Mouse (Mus musculus) gastrocnemius, postnatal 10 days (tissue): Measurements from ENCODE around the gene Aldh5a1. TPM values are rescaled to one million over a fixed set of nuclear protein-coding genes. Genes with fewer than 3 reads are reported as not detected.

ENCODE experiments used
- DNase-seq: peaks from one replicate; pipeline ENCODE4 v3.0.0; 2021; ENCODE audit warnings: mixed read lengths
- total RNA-seq, 2 experiments: library from RNA; stranded (reverse); gene quantifications; 2 replicates each; pipeline ENCODE4 v1.2.3; 2021

Aldh5a1 gene
- total RNA-seq, 2 experiments from 2014 or later, result 3.0 to 3.3 TPM

DNA sequence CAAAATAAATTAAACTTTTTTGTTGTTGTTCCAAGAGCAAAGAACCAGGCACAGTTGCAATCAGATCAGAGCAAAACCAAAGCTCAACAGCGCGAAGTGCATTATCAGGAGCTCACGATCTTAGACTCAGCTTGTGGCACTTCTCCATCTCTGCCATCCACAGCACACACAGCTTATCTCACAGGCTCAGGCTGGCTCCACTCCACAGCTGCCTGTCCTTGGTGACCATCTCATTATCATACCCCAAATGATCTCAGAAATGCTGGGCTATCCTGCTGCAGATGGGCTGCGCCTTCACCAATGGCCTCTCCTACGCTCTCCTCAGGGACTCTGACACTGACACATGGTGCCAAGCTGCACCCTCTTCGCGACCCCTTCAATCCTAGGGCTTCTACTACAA lies 4.3 kb downstream of the Aldh5a1 start:
- DNase-seq, result no peak

DNA sequence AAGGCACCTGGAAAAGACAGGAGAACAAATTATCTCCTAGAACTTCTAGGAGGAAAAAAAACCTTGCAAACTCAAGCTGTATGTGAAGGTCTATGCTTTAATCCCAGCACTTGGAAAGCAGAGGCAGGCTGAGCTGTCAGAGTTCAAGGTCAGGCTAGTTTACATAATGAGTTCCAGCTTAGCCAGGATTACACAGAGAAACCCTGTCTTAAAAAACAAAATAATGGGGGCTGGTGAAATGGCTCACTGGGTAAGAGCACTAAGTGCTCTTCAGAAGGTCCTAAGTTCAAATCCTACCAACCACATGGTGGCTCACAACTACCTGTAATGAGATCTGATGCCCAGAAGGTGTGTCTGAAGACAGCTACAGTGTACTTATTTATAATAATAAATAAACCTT lies 6.9 kb downstream of the Aldh5a1 start:
- no peak for DNase-seq

DNA sequence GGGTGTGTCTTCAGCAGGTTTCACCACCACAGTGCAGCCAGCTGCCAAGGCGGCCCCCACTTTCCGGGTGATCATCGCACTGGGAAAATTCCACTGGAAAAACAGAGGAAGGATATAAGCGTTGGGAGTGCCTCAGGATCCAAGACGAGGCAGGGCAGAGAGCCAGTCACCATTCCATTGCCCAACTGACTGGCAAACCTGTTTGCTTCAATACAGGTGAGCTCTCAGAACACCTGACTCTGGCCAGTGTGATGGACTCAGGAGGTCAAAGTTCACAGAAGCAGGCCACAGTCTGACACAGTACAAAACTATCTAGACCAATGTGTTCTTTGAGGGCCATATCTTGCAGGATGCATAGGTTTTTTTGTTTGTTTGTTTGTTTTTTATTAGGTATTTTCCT lies 13.5 kb downstream of the Aldh5a1 start:
- DNase-seq, result no peak

DNA sequence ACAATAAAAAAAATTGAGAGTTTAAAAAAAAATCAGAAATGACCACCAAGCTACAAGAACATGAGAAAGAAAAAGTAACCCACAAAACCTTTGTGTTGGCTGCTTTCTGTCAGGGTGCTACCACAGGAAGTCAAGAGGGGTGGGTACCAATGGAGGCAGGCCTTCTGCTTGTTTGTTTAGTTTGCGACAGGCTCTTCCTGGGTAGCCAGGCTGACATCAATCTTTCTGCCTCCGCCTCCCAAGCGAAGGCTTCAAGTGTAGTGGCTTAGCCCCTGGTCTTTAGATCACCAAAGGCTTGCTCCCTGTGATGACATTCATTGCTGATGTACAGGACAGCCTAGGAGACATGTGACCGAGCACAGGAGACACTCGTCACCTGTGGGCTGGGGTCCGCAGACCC lies 16.2 kb downstream of the Aldh5a1 start:
- DNase-seq, result no peak

DNA sequence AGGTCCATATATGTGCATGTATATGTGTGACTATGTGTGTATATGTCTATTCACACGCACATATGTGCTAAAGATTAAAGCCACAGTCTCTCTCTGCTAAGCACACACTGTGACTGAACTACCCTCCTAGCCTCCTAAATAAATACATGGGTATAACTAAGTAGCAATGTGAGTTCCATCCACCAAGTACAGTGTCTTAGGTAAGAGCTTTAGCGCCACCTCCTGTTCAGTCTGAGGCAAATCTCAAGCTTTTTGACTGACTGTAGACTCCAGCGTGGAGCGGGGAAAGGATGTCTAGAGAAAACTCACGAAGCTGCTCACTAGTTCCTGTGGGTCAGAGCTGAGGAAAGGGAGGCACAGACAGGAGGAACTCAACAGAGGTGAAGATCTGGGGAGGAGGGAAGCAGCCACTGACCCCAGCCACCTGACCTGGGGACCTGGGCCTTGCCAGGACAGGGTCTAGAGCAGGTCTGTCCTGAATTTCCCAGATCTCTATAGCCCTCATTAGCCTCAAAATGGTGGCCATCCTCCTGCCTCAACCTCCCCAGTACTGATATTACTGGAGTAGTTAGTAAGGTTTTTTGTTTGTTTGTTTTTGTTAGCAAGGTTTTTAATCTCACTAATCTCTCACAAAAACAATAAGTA lies 17.0 kb downstream of the Aldh5a1 start:
- peak; percentile 46 for DNase-seq

DNA sequence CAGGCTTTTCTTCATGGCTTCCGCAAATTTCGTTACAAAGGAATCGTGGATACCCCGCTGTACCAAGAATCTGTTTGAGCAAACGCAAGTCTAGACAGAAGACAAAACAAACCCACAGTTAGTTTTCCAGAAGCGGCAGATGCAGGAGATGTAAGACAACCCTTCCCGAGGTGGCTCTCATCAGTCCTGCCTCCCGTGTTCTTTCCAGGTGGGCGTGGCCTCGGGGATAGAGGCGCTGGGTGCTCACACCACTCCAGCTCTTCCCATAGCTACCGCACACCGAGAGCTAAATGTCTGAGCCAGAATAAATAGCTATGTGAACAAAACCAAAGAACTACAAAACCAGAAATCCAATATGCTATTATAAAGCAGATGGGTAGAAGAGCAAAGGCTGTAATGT lies 21.6 kb downstream of the Aldh5a1 start:
- no peak for DNase-seq

DNA sequence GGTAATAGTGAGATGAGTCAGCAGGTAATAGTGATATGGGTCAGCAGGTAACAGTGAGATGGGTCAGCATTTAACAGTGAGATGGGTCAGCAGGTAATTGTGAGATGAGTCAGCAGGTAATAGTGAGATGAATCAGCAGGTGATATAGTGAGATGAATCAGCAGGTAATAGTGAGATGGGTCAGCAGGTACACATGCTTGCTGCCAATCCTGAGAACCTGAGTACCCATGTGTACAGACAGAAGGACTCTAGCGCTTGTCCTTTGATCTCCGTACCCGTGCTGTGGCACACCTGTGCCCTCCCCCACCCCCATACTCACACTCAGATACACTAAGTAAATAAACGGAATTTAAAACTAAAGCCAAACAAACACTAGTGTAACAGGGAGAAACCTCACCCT lies 22.5 kb downstream of the Aldh5a1 start:
- no peak for DNase-seq

DNA sequence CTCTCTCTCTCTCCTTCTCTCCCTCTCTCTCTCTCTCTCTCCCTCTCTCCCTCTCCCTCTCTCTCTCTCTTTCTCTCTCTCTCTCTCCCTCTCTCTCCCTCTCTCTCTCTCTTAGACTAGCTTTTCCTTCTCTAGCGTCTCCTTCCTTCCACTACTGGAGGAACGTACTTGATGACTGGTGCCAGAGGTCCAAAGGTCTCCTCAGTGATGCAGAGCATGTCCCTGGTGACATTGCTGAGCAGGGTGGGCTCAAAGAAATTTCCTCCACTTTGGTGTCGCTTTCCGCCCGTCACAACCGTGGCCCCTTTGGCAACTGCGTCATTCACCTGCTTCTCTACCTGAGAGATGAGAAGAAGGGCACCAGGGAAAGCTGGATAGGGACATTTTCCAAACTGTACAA lies 23.9 kb downstream of the Aldh5a1 start:
- no peak for DNase-seq

DNA sequence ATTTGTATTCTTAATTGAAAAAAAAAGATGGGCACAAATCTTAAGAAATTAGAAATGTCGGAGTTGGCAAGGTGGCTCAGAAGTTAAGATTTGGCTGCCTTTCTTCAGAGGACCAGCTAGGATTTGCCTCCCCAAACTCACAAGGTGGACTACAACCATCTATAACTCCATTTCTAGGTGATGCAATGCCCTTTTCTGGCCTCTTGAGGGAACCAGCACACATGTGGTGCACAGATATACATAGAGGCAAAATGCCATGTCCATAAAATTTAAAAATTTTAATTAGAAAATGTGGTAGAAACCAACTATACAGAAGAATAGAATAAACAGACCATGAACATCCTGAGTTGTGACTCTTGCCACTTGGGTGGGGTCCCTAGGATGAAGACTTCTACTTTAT lies 28.3 kb downstream of the Aldh5a1 start:
- no peak for DNase-seq

DNA sequence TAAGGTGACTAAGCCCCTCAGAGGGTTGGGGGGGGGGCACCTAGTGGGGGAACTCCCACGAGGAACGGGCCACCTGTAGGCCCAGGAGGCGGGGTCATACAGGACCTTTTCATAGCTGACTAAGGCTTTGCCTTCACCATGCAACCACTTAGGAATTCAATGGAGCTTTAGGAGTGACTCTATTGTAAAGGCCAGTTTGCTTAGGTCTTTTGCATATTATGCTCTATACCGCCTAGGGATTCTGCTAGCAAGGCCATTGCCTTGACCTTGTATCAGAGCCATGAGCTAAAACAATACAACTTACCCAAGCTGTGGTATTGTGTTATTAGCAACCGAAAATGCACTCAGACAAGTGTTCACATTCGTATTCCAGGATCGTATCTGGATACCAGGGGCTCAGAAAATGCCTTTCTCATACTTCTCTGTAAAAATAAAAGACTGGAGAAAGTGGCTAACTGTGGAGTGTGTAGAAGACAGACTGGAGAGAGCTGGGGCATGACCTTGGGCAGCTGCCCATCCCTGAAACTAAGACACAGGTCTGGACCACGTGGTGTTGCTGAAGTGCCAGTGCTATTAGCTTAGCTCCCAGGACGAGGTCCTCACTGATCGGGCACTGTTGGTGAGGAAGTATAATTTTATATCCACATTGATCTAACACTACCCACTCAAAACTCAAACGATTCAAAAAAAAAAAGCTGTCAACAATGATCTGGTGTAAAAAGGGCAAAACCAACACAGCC lies 30.5 kb downstream of the Aldh5a1 start:
- DNase-seq, result no peak

DNA sequence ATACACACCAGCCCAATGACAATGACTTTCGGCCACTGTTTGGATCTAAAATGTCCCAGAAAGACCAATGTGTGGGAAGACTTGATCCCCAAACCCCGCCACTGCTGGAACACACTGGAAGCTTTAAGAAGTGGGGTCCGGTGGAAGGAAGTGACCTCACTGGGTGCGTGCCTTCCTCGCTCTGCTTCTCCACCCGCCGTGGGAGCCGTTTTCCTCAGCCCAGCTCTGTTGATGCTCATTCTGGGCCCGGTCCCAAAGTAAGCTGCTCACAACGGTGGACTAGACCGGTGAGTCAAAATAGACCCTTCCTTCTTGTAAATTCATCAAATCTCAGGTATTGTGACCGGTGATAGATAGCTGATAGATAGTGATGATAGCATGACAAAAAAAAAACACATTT lies 32.0 kb downstream of the Aldh5a1 start:
- DNase-seq, result no peak

DNA sequence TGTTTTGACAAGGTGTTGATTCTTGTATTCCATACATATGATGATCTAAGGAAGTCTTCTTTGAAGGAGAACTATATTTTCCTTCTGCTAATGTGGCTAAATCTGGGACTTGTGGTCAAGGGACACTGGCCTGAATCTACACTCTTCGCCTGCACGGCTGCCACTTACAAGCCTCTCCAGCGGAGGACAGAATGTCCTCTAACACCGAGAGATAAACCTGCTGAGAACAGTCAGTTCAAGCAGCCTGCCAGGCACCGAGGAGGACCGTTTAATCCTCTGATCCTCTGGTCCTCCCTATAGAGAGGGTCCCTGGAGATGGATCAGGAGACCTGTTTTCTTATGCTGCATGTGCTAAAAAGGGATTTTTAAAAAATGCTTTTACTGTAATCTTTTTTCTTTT lies 34.0 kb downstream of the Aldh5a1 start:
- no peak for DNase-seq

DNA sequence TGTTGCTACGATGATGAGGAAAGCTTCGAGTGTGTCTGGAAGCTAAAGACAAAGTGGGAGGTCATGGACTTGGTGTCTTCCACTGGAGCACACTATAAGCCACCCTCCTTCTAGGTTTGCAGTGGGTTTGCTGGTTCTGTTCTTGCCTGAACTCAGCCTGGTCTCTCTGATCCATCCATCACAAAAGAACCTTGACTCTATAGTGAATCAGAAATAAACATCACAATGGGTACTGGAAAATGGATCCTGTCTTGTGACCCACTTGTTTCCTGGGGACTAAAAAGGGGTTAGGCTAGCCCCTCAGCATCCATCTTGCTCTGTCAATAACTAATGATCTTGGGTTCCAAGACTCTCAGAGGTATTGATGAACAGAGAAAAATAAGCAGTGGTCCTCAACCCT lies 35.5 kb downstream of the Aldh5a1 start:
- DNase-seq, result no peak

DNA sequence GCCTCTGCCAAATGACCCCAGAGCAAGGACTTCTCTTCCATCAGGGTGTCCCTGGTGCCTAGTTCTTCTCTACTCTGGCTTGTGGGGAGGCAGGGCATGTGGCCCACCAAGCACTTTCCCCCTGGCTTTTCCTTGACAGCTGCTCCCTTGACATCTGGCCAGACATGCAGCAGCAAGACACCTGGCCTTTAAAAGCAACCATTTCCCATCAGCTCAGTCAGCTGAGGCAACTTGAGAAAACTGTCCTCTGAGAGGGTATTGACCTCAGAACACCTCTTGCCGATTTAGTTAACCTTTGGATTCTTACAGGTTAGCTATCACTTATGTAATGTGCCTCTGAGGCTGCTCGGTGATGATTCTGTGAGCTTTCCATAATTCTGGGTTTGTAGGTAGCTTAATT lies 43.6 kb downstream of the Aldh5a1 start:
- no peak for DNase-seq

DNA sequence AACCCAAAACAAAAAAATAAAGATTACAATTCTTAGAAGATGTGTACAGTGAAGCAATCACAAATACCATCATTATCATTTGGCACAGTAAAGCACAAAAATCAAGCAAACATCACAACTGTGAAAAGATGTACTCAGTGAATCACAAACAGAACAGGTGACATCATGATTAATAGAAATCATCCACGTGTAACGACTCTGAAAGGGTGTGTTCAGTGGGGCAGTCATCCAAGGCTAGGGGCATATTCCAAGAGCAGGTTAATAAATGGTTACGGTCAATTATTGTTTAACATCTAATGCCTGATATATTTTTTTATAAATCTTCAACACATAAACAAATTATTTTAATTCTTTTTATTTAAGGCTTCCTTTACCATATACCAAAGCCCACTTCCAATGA lies 44.9 kb downstream of the Aldh5a1 start:
- DNase-seq, result no peak

DNA sequence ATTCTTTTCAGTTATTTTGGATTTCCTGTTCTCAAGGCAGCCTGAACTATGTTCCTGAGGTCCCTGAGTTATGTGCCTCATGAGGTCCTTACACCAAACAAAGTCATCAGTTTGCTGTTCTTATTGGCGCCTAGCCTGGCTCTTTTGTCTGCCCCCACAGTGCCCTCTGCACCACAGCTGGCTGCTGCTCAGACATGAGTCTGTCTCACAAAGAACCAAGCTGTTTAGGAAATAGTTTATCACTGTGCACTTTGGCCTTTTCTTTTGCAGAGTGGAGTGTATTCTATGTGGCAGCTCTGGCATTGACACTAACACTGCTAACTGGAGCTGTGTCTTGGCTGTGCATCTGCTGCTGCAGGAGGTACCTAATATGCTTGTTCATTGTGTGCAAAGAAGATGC lies 47.9 kb downstream of the Aldh5a1 start:
- no peak for DNase-seq

DNA sequence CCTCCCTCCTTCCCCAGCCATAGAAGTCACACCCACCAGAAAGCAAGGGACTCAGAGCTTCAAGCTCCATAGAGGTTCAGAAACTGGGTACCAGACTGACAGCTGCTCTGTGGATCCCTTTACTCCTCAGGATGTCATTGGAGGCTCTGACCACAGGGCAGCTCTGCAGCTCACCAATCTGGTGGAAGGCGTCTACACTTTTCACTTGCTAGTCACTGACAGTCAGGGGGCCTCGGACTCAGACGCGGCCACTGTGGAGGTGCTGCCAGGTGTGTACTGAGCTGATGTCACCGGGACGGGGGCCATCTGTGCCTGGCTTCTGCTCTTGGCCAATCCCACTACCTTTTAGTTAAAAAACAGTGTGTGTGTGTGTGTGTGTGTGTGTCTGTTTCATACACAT lies 55.0 kb downstream of the Aldh5a1 start:
- no peak for DNase-seq

DNA sequence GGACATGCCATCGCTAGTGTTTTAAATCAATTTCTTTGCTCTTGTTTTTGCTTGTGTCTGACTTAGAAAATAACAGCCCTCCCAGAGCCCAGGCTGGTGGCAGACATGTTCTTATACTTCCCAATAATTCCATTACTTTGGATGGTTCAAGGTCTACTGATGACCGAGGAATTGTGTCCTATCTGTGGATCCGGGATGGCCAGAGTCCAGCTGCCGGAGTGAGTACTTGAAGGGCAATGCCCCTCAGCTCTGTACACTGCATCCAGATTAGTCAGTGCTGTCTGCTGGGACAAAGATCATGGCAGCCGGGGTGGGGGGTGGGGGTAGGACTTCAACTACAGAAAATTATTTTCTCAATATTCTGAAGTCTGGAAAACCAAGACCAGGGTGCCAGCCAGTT lies 56.8 kb downstream of the Aldh5a1 start:
- no peak for DNase-seq

DNA sequence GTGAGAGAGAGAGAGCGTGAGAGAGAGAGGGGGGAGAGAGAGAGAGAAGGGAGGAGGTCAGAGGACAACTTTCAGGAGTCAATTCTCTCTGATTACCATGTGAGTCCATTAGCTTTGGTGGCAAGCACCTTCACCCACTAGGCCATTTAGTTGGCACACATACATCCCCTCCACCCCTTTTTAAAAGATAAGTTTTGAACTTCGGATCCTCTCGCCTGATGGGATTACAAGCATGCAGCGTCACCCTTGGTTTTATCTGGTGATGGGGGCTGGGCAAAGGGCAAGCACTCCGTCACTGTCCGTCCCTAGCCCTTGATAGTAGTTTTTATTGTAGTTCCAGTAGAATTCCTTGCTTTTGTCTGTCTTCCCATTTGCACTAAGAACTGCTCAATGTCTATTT lies 57.3 kb downstream of the Aldh5a1 start:
- DNase-seq, result no peak

DNA sequence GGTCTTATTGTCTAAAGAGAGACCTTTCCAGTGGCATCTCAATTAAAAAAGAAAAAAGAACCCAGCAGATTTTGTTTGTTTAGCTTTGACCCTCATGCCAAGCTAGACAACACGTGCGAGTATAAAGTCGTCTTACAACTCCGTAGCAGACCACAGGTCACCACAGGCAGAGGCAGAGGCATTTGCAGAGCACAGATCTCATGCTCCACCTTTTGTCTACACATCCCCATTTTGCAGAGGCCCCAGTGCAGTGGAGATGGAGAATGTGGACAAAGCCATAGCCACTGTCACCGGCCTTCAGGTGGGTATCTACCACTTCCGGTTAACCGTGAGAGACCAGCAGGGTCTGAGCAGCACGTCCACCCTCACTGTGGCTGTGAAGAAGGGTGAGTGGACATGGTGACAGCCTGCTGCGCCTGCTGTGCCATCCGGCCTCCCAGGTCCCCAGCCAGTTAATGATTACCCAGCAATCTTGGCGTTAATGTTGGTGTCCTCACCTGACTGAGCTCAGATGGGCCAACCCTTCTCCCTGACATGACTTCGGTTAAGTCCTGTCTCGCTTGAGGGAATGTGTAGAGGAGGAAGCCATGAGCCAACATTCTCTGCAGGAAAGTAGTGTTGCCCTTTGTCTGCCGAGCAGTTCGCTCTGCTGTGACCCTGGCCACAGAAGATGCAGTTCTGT lies 58.0 kb downstream of the Aldh5a1 start:
- DNase-seq, result no peak

DNA sequence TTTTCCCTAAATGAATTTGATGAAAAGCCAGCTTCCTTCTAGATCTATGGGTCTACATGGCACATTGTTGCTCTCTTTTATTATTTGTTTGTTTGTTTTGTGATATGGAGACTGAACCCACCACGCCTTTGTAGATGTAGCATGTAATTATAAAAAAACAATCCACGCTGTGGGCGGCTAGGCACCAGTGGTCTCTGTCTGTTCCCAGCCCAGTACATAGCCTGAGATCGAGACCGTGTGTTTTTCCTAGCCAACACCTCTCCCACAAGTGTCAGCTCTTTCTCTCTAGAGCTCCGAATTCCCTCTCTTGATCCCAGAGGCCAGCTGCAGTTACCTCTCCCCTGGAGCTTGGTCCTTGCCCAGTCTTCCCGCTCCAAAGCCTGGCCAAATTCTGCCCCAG lies 69.2 kb downstream of the Aldh5a1 start:
- DNase-seq, result no peak

DNA sequence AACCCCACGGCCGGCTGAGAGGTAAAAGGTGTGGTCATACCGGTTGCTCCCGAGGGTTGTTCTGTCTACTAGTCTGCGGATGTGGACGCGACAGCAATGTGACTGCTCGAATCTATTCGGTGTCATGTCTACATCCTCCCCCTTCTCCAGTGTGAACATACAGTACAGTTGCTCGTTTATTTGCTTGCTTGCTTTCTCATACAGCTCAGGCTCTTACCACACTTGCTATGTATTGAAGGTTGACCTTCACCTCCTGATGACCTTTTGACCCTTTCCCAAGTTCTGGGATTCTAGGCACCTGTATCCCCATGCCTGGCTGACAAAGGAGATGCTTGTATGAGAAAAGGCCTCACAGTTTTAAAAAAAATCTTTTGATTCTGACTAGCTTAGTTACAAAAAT lies 69.7 kb downstream of the Aldh5a1 start:
- DNase-seq, result no peak

DNA sequence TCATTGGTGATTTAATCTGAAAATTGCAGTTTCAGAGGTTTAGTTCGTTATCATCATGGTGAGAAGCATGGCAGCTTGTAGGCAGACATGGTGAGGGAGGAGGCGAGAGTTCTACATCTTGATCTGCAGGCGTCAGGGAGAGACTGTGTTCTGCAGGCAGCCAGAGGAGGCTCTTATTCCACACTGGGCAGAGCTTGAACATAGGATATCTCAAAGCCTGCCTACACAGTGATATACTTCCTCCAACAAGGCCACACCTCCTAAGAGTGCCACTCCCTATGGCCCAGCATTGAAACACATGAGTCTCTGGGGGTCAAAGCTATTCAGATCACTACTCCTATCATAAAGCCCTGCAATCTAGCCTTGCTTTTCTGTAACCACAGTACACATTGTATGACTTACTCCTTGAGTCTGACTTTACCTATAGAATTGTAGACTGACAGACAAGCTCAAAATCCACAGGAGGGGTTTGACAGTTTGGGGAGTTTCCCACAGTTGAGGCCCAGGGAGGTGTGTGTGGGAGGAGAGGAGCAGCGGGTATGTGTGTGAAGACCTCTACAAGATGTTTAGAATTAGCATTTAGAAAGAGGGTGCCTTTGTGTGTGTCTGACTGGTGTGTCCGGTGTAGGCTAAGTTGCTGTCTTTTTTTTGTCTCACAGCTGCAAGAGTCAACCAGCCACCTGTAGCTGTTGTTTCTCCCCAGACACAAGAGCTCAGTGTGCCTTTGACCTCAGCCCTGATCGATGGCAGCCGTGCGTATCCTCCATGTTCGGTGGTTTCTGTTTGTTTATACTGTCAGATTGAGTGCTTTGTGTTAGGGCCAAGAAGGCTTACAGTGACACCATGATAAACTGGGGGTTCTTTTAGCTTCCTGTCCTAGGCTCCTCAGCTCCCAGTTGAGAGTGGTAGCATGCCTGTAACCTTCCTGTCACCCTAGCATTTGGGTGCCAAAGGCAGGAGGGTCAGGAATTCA lies 70.7 kb downstream of the Aldh5a1 start:
- no peak for DNase-seq
